Mouse (Mus musculus): ENCODE data around the gene Zc3h13. TPM values are rescaled to one million over a fixed set of nuclear protein-coding genes. Genes with fewer than 3 reads are reported as not detected.

The Zc3h13 gene
- polyA plus RNA-seq, 1 experiment from 2014 or later, result 15.5 TPM

GRCm38 (mm10) chr14:75376256-75376655 lies 92.1 kb downstream of the Zc3h13 start:
- H3K9me3 ChIP-seq (replicated peaks), result no peaks in the 10 kb centered on the region
- WGBS (ENCODE audit: insufficient replicate concordance), result 21% methylated on average over 2 of the region's 2 CpGs
- H3K4me1 ChIP-seq (replicated peaks), result no peaks in the 10 kb centered on the region
- H3K36me3 ChIP-seq, result no peaks in the 10 kb centered on the region
- no peak overlapping the region for H3K9ac ChIP-seq
- no peak overlapping the region for H3K4me2 ChIP-seq
- ATAC-seq (ENCODE audit: low read depth) (no peak), DNase-seq (no peak)
- no peak overlapping the region for H3K4me3 ChIP-seq (replicated peaks)
- H3K27ac ChIP-seq, result no peak overlapping the region
- no peaks in the 10 kb centered on the region for H3K27me3 ChIP-seq

- Histone ChIP-seq H3K9me3 (replicated peaks) (no peaks in the 10 kb centered on the region), H3K9ac (no peak overlapping the region), H3K36me3 (no peaks in the 10 kb centered on the region), H3K4me2 (no peak overlapping the region), H3K27me3 (no peaks in the 10 kb centered on the region), H3K4me1 (replicated peaks) (no peaks in the 10 kb centered on the region), H3K27ac (no peak overlapping the region), H3K4me3 (replicated peaks) (no peak overlapping the region)
- 64% methylated on average over 7 of the region's 7 CpGs for WGBS (ENCODE audit: insufficient replicate concordance)
- ATAC-seq (ENCODE audit: low read depth), result no peak
- DNase-seq, result no peak
Observed at GRCm38 (mm10) chr14:75377612-75378011, 93.4 kb downstream of the Zc3h13 start.

Small RNA genes within 50 kb of the gene (microRNA-seq; reads per million reads assigned to microRNA genes)
- gene Gm44482, result not detected

Other genes starting within 250 kb of the Zc3h13 start
- not detected in 2 replicates for gene Lrrc63, start 153.5 kb upstream of the Zc3h13 start, polyA plus RNA-seq (2015; fragmentation: Nextera tagmentation; extraction: Ambion mirVana)
- gene Lcp1, start 153.3 kb upstream of the Zc3h13 start, polyA plus RNA-seq (2015; fragmentation: Nextera tagmentation; extraction: Ambion mirVana), result 29.3 and 37.6 TPM in 2 replicates
- gene Cpb2, start 42.1 kb upstream of the Zc3h13 start, polyA plus RNA-seq (2015; fragmentation: Nextera tagmentation; extraction: Ambion mirVana), result 68.2 and 89.7 TPM in 2 replicates
- 0.06 and 0.08 TPM in 2 replicates for gene Siah3, start 171.6 kb downstream of the Zc3h13 start, polyA plus RNA-seq (2015; fragmentation: Nextera tagmentation; extraction: Ambion mirVana)